ENCODE assay signal across 7 mouse cellular contexts in the genomic region with DNA sequence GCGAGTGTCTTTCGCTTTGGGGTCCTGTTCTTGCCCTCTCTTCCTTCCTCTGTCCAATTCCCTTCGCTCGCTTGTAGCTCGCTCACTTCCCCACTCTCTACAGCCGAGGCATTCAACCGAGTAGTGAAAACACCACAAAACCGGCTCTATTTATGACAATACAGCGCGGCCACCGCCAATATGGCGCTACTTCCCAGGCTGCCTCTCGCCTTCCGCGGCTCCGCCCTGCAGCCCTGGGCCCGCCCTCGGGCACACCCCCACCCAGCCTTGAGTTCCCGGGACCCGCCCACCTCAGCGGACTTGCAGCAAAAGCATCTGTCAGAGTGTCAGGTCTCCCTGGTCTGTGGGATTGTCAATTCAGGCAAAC. TPM values are rescaled to one million over a fixed set of nuclear protein-coding genes. Genes with fewer than 3 reads are reported as not detected.
DNase-seq lines count a peak whose midpoint lies in the region; ATAC-seq lines count a peak whose summit lies in the region.

TSS of gene Papolg (minus strand) at position 194 of the 367 bp plus-strand sequence.

- DNase-seq in adrenal gland, postnatal 25 days, result peak; percentile 94
- peak; percentile 99 for DNase-seq in heart, adult 11 months
- peak; percentile 95 for DNase-seq in kidney, adult 18-20 months
- peak; percentile 94 for DNase-seq in limb, embryonic 11.5 days (ENCODE audit: low spot score)
- peak; percentile 95 for DNase-seq in midbrain, embryonic 14.5 days
- peak; percentile 91 to 96 for DNase-seq in spleen, adult 18-20 months

- peak within 1 kb of the TSS; percentile 65 for H3K4me2 ChIP-seq in embryonic facial prominence, embryonic 12.5 days (replicated peaks)
- H3K4me2 ChIP-seq in limb, embryonic 11.5 days (ENCODE audit: low read depth, severe bottlenecking), result peak within 1 kb of the TSS; percentile 68
- H3K4me2 ChIP-seq in midbrain, embryonic 14.5 days (ENCODE audit: low read length), result peak within 1 kb of the TSS; percentile 65

- no peaks in the 10 kb centered on the region for H3K27me3 ChIP-seq in embryonic facial prominence, embryonic 12.5 days
- H3K27me3 ChIP-seq in limb, embryonic 11.5 days (ENCODE audit: control insufficient read depth, insufficient read depth, low read length), result no peaks in the 10 kb centered on the region
- H3K27me3 ChIP-seq in midbrain, embryonic 14.5 days (ENCODE audit: control insufficient read depth, insufficient read depth, low read length), result no peaks in the 10 kb centered on the region

- H3K9ac ChIP-seq in embryonic facial prominence, embryonic 12.5 days, result peak within 1 kb of the TSS; percentile 82
- peak within 1 kb of the TSS; percentile 90 for H3K9ac ChIP-seq in limb, embryonic 11.5 days (ENCODE audit: low read length)
- peak within 1 kb of the TSS; percentile 81 for H3K9ac ChIP-seq in midbrain, embryonic 14.5 days (replicated peaks; ENCODE audit: low read length)

- WGBS in embryonic facial prominence, embryonic 12.5 days, result under 1% methylated on average over 21 of the region's 21 CpGs
- 0% methylated on average over 21 of the region's 21 CpGs for WGBS in limb, embryonic 11.5 days
- WGBS in midbrain, embryonic 14.5 days, result under 1% methylated on average over 21 of the region's 21 CpGs

- peak within 1 kb of the TSS; percentile 93 for H3K27ac ChIP-seq in embryonic facial prominence, embryonic 12.5 days
- peak within 1 kb of the TSS; percentile 83 for H3K27ac ChIP-seq in limb, embryonic 11.5 days (replicated peaks; ENCODE audit: low read depth, low read length)
- H3K27ac ChIP-seq in midbrain, embryonic 14.5 days (replicated peaks; ENCODE audit: low read depth, low read length), result peak within 1 kb of the TSS; percentile 96

- H3K9me3 ChIP-seq in embryonic facial prominence, embryonic 12.5 days, result no peaks in the 10 kb centered on the region
- H3K9me3 ChIP-seq in limb, embryonic 11.5 days (ENCODE audit: control insufficient read depth, low read length), result no peaks in the 10 kb centered on the region
- no peaks in the 10 kb centered on the region for H3K9me3 ChIP-seq in midbrain, embryonic 14.5 days (ENCODE audit: control insufficient read depth, low read length)

- 0 out of 2 replicates have a peak, but pooled peaks cover 3% of the 10 kb centered on the region for H3K4me1 ChIP-seq in embryonic facial prominence, embryonic 12.5 days
- no peaks in the 10 kb centered on the region for H3K4me1 ChIP-seq in limb, embryonic 11.5 days (ENCODE audit: control insufficient read depth, insufficient read depth, low read length)
- H3K4me1 ChIP-seq in midbrain, embryonic 14.5 days (ENCODE audit: control insufficient read depth, insufficient read depth, low read length), result peaks cover 6% of the 10 kb centered on the region

- peak; percentile 98 for ATAC-seq in embryonic facial prominence, embryonic 12.5 days (ENCODE audit: insufficient number of reproducible peaks, insufficient read depth, low FRiP score, low TSS enrichment)
- ATAC-seq in limb, embryonic 11.5 days (ENCODE audit: insufficient number of reproducible peaks, low FRiP score, low TSS enrichment, low read depth), result peak; percentile 99
- ATAC-seq in midbrain, embryonic 14.5 days (ENCODE audit: low FRiP score, low TSS enrichment), result peak; percentile 99

- H3K36me3 ChIP-seq in embryonic facial prominence, embryonic 12.5 days, result 0 out of 2 replicates have a peak, but pooled peaks cover 5% of the 10 kb centered on the region
- no peaks in the 10 kb centered on the region for H3K36me3 ChIP-seq in limb, embryonic 11.5 days (ENCODE audit: control insufficient read depth, insufficient read depth, low read length)
- H3K36me3 ChIP-seq in midbrain, embryonic 14.5 days (ENCODE audit: control insufficient read depth, insufficient read depth, low read length), result peaks cover 7% of the 10 kb centered on the region

- peak within 1 kb of the TSS; percentile 96 for H3K4me3 ChIP-seq in embryonic facial prominence, embryonic 12.5 days
- peak within 1 kb of the TSS; percentile 97 for H3K4me3 ChIP-seq in limb, embryonic 11.5 days (ENCODE audit: low read depth, low read length)
- peak within 1 kb of the TSS; percentile 63 for H3K4me3 ChIP-seq in midbrain, embryonic 14.5 days (replicated peaks; ENCODE audit: low read depth, low read length)

RNA-seq across cellular contexts. Expression of gene Papolg, which starts in this region (rescaled TPM):
- total RNA-seq in adrenal gland, postnatal 25 days (2021), result 12.8 and 14.7 TPM in 2 replicates
- polyA plus RNA-seq in embryonic facial prominence, embryonic 12.5 days (2016; fragmentation: Nextera tagmentation; extraction: Ambion mirVana), result 21.3 and 22.8 TPM in 2 replicates
- polyA plus RNA-seq in limb, embryonic 11.5 days (2014; fragmentation: Nextera tagmentation; extraction: Ambion mirVana), result 25.5 and 25.7 TPM in 2 replicates
- 22.6 and 28.1 TPM in 2 replicates for polyA plus RNA-seq in midbrain, embryonic 14.5 days (2014; fragmentation: Nextera tagmentation; extraction: Ambion mirVana)

Comparison
In these comparisons a context has a peak if more than half of its experiments do, and no peak if none do; other contexts are left out.
1. Peak in every context shown above with its lines: DNase-seq, ATAC-seq, H3K4me3 ChIP-seq and H3K27ac ChIP-seq.